ENCODE assay signal across 25 mouse cellular contexts in the genomic region with DNA sequence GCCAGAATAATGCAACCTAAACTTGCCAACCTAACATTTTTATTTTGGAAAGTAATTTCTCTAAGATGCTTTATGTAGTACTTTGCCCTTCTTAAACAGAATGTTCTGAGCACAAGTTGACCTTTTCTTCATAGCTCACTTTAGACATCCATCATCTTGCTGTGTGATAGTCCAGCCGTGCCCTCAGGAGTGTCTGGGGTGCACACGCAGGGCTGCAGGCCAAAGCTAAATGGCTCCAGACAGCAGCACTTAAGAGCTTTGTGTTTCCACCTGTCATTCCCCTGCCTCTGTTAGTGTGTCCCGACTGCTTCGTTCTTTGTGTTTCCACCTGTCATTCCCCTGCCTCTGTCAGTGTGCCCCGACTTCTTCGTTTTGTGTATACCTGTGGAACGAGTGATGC. TPM values are rescaled to one million over a fixed set of nuclear protein-coding genes. Genes with fewer than 3 reads are reported as not detected.
DNase-seq lines count a peak whose midpoint lies in the region; ATAC-seq and TF ChIP-seq lines count a peak whose summit lies in the region.
"Had no signal": no experiment of that assay in that cellular context is flagged by ENCODE, and none has a peak within 500 bp of the region (broad histone marks: within the 10 kb centered on the region; RNA-seq: fewer than 3 reads in every experiment).

No protein-coding gene starts in this region.

- ATAC-seq in liver, embryonic 11.5 days (replicated peaks; ENCODE audit: low FRiP score) = no peak
- ATAC-seq in stomach, postnatal 0 days (ENCODE audit: low FRiP score, low TSS enrichment) = no peak; the same call in 1 of the 2 replicates
- no peak for ATAC-seq in erythroid progenitor cell, adult 5-6 weeks (replicated peaks; ENCODE audit: low FRiP score, poor library complexity, severe bottlenecking)
- ATAC-seq: forebrain, embryonic 14.5 days; hindbrain, postnatal 0 days had no signal

- H3K9ac ChIP-seq in liver, adult 2 months (ENCODE audit: low read depth, low read length) = peak overlapping the region; percentile 66
- no peak overlapping the region for H3K9ac ChIP-seq in liver, embryonic 11.5 days (ENCODE audit: low read depth, low read length)
- H3K9ac ChIP-seq in stomach, postnatal 0 days (ENCODE audit: low read length) = no peak overlapping the region
- H3K9ac ChIP-seq: embryonic facial prominence, embryonic 13.5 days; hindbrain, embryonic 13.5 days had no signal

- DNase-seq in adrenal gland, postnatal 14 days = peak; percentile 14
- DNase-seq in adrenal gland, adult 18-20 months (ENCODE audit: low spot score in 2 of 2) = no peak
- no peak for DNase-seq in liver, adult 2 months (ENCODE audit: extremely low read depth, low read depth, low spot score)
- DNase-seq in liver, embryonic 11.5 days (ENCODE audit: low spot score) = no peak
- DNase-seq in stomach, postnatal 0 days (ENCODE audit: low spot score) = no peak
- no peak for DNase-seq in kidney, postnatal 14 days
- DNase-seq: cerebellum, adult 11-12 months; cerebellum, adult 9-10 months; cerebellum, postnatal 36 days; gastrocnemius, adult 2 months; gastrocnemius, postnatal 25 days; heart, postnatal 4 days had no signal

- H3K4me1 ChIP-seq in liver, adult 2 months (ENCODE audit: control insufficient read depth, insufficient read depth, low read length) = peaks cover 20% of the 10 kb centered on the region
- H3K4me1 ChIP-seq in liver, embryonic 11.5 days (replicated peaks; ENCODE audit: control insufficient read depth, insufficient read depth, low read length) = no peaks in the 10 kb centered on the region
- peaks cover 10% of the 10 kb centered on the region; the same call in 1 of the 2 replicates for H3K4me1 ChIP-seq in embryonic fibroblast, embryonic 13.5 days (ENCODE audit: control insufficient read depth, insufficient read depth, low read length)
- H3K4me1 ChIP-seq in stomach, postnatal 0 days (replicated peaks; ENCODE audit: control insufficient read depth, insufficient read depth) = no peaks in the 10 kb centered on the region

- no peak for TF ChIP-seq EP300 in stomach, postnatal 0 days (optimal IDR thresholded peaks at IDR 0.05)

- no peaks in the 10 kb centered on the region for H3K36me3 ChIP-seq in liver, adult 2 months (ENCODE audit: control insufficient read depth, insufficient read depth, low read length)
- no peaks in the 10 kb centered on the region for H3K36me3 ChIP-seq in liver, embryonic 11.5 days (ENCODE audit: control insufficient read depth, insufficient read depth, low read length)
- H3K36me3 ChIP-seq in stomach, postnatal 0 days (ENCODE audit: control insufficient read depth, insufficient read depth, low read length) = no peaks in the 10 kb centered on the region
- H3K36me3 ChIP-seq: embryonic facial prominence, embryonic 13.5 days; forebrain, embryonic 10.5 days; heart, embryonic 10.5 days; hindbrain, embryonic 13.5 days had no signal

- H3K4me3 ChIP-seq in liver, adult 2 months (ENCODE audit: insufficient read depth, low read depth, low read length) = no peak overlapping the region
- no peak overlapping the region for H3K4me3 ChIP-seq in liver, embryonic 11.5 days (ENCODE audit: low read depth, low read length)
- H3K4me3 ChIP-seq in embryonic fibroblast, embryonic 13.5 days (ENCODE audit: insufficient read depth, low read length) = no peak overlapping the region
- no peak overlapping the region for H3K4me3 ChIP-seq in stomach, postnatal 0 days (ENCODE audit: low read depth, low read length)
- H3K4me3 ChIP-seq: embryonic facial prominence, embryonic 13.5 days; forebrain, embryonic 10.5 days; gastrocnemius, adult 2 months; heart, embryonic 10.5 days; hindbrain, embryonic 13.5 days had no signal

- H3K27ac ChIP-seq in liver, adult 2 months (replicated peaks; ENCODE audit: insufficient read depth, low read depth, low read length) = peak overlapping the region; percentile 87
- H3K27ac ChIP-seq in liver, embryonic 11.5 days (ENCODE audit: low read depth, low read length) = no peak overlapping the region
- H3K27ac ChIP-seq in embryonic fibroblast, embryonic 13.5 days (ENCODE audit: insufficient read depth, low read length) = peak overlapping the region; percentile 50; the same call in 1 of the 2 replicates
- H3K27ac ChIP-seq in stomach, postnatal 0 days (replicated peaks) = peak overlapping the region; percentile 35; the same call in 1 of the 2 replicates
- H3K27ac ChIP-seq: embryonic facial prominence, embryonic 13.5 days; forebrain, embryonic 10.5 days; gastrocnemius, adult 2 months; heart, embryonic 10.5 days; hindbrain, embryonic 13.5 days; hindbrain, postnatal 0 days had no signal

- no peaks in the 10 kb centered on the region for H3K27me3 ChIP-seq in liver, adult 2 months (ENCODE audit: control insufficient read depth, insufficient read depth, low read length)
- H3K27me3 ChIP-seq in liver, embryonic 11.5 days (replicated peaks; ENCODE audit: control insufficient read depth, insufficient read depth, low read length) = no peaks in the 10 kb centered on the region
- no peaks in the 10 kb centered on the region for H3K27me3 ChIP-seq in stomach, postnatal 0 days (ENCODE audit: control insufficient read depth, insufficient read depth, low read length)
- H3K27me3 ChIP-seq: CH12.LX; embryonic facial prominence, embryonic 13.5 days; hindbrain, embryonic 13.5 days had no signal

- 76% methylated on average over 7 of the region's 7 CpGs for WGBS in liver, adult 2 months
- WGBS in liver, embryonic 11.5 days = 73% methylated on average over 7 of the region's 7 CpGs
- WGBS in stomach, postnatal 0 days = 28% methylated on average over 7 of the region's 7 CpGs

- TF ChIP-seq CTCF in liver, adult 2 months (IDR thresholded peaks at IDR 0.05; ENCODE audit: low read depth, low read length) = no peak
- TF ChIP-seq CTCF in embryonic fibroblast, embryonic 13.5 days (IDR thresholded peaks at IDR 0.05; ENCODE audit: borderline replicate concordance, insufficient read depth, low read length) = no peak
- no peak for TF ChIP-seq CTCF in stomach, postnatal 0 days (IDR thresholded peaks at IDR 0.05; ENCODE audit: low read depth)

- TF ChIP-seq POLR2A in liver, adult 2 months (IDR thresholded peaks at IDR 0.05; ENCODE audit: extremely low read depth, insufficient read depth, low read length) = no peak
- TF ChIP-seq POLR2A in embryonic fibroblast, embryonic 13.5 days (IDR thresholded peaks at IDR 0.05; ENCODE audit: low read depth, low read length) = no peak

- no peaks in the 10 kb centered on the region for H3K9me3 ChIP-seq in liver, embryonic 11.5 days (ENCODE audit: control insufficient read depth, low read length)
- H3K9me3 ChIP-seq in stomach, postnatal 0 days (ENCODE audit: control insufficient read depth, low read length) = no peaks in the 10 kb centered on the region
- H3K9me3 ChIP-seq: embryonic facial prominence, embryonic 13.5 days; forebrain, embryonic 10.5 days; heart, embryonic 10.5 days; hindbrain, embryonic 13.5 days had no signal

- H3K4me2 ChIP-seq in liver, embryonic 11.5 days = no peak overlapping the region
- H3K4me2 ChIP-seq in stomach, postnatal 0 days (replicated peaks; ENCODE audit: low read depth) = no peak overlapping the region
- H3K4me2 ChIP-seq: embryonic facial prominence, embryonic 13.5 days; hindbrain, embryonic 13.5 days had no signal

- no peaks in the 10 kb centered on the region for H3K79me2 ChIP-seq in liver, adult 2 months (ENCODE audit: control insufficient read depth, insufficient read depth, low read length)

RNA-seq across cellular contexts. Expression of gene Uox, which starts 2.9 kb away (rescaled TPM):
- 4.5 and 109 TPM in 2 replicates for total RNA-seq in adrenal gland, postnatal 14 days (2021)
- under 1 TPM in 1 of 2 experiments, not detected in 1; 0.53 TPM for total RNA-seq in adrenal gland, adult 18-20 months (2021)
- 1,668 and 2,080 TPM in 2 replicates for total RNA-seq in liver, adult 2 months (2014; rRNA removed)
- polyA plus RNA-seq in liver, adult 2 months (2012; rRNA removed) = 512 and 535 TPM in 2 replicates
- 0.34 and 0.55 TPM in 2 replicates for polyA plus RNA-seq in liver, embryonic 11.5 days (2014; fragmentation: Nextera tagmentation; extraction: Ambion mirVana)
- polyA plus RNA-seq in embryonic fibroblast, embryonic 13.5 days (2011; ENCODE audit: insufficient read length, low read depth, missing spikeins) = not detected in 2 replicates
- polyA plus RNA-seq in stomach, postnatal 0 days (2015; fragmentation: Nextera tagmentation; extraction: Ambion mirVana) = 0.25 and 0.29 TPM in 2 replicates
- total RNA-seq in erythroid progenitor cell, adult 5-6 weeks (2015; ENCODE audit: low replicate concordance) = not detected in 2 replicates
- total RNA-seq in erythroid progenitor cell, adult 5-6 weeks (2017; ENCODE audit: low replicate concordance) = not detected in 2 replicates
- total RNA-seq: CH12.LX; gastrocnemius, adult 2 months; gastrocnemius, postnatal 25 days; granulocyte monocyte progenitor cell, adult 5-6 weeks; heart, postnatal 10 days; heart, postnatal 4 days had no signal
- polyA plus RNA-seq: forebrain, embryonic 10.5 days; forebrain, embryonic 14.5 days; heart, embryonic 10.5 days; heart, embryonic 14.5 days; hindbrain, embryonic 13.5 days; intestine, embryonic 14.5 days had no signal

RNA-seq across cellular contexts. Expression of gene Rpf1, which starts 46.1 kb away (rescaled TPM):
- total RNA-seq in adrenal gland, postnatal 14 days (2021) = 29.9 and 37.0 TPM in 2 replicates
- 10 to 100 TPM; 23.4 to 28.9 TPM for total RNA-seq in adrenal gland, adult 18-20 months (2021)
- total RNA-seq in liver, adult 2 months (2014; rRNA removed) = 22.0 and 25.0 TPM in 2 replicates
- polyA plus RNA-seq in liver, adult 2 months (2012; rRNA removed) = 5.3 and 6.3 TPM in 2 replicates
- polyA plus RNA-seq in liver, embryonic 11.5 days (2014; fragmentation: Nextera tagmentation; extraction: Ambion mirVana) = 74.7 and 77.6 TPM in 2 replicates
- polyA plus RNA-seq in embryonic fibroblast, embryonic 13.5 days (2011; ENCODE audit: insufficient read length, low read depth, missing spikeins) = 27.2 and 33.7 TPM in 2 replicates
- 30.8 and 31.2 TPM in 2 replicates for polyA plus RNA-seq in stomach, postnatal 0 days (2015; fragmentation: Nextera tagmentation; extraction: Ambion mirVana)
- total RNA-seq in erythroid progenitor cell, adult 5-6 weeks (2015; ENCODE audit: low replicate concordance) = 28.1 and 44.0 TPM in 2 replicates
- 23.9 and 25.3 TPM in 2 replicates for total RNA-seq in erythroid progenitor cell, adult 5-6 weeks (2017; ENCODE audit: low replicate concordance)

RNA-seq across cellular contexts. Expression of gene Dnase2b, which starts 48.0 kb away (rescaled TPM):
- total RNA-seq in adrenal gland, postnatal 14 days (2021) = 1.3 TPM in 1 of 2 replicates, not detected in the other
- total RNA-seq in adrenal gland, adult 18-20 months (2021) = not detected
- 11.0 and 15.6 TPM in 2 replicates for total RNA-seq in liver, adult 2 months (2014; rRNA removed)
- polyA plus RNA-seq in liver, adult 2 months (2012; rRNA removed) = 6.2 and 6.6 TPM in 2 replicates
- polyA plus RNA-seq in liver, embryonic 11.5 days (2014; fragmentation: Nextera tagmentation; extraction: Ambion mirVana) = 0.09 and 0.11 TPM in 2 replicates
- polyA plus RNA-seq in embryonic fibroblast, embryonic 13.5 days (2011; ENCODE audit: insufficient read length, low read depth, missing spikeins) = not detected in 2 replicates
- polyA plus RNA-seq in stomach, postnatal 0 days (2015; fragmentation: Nextera tagmentation; extraction: Ambion mirVana) = not detected in 2 replicates
- total RNA-seq in erythroid progenitor cell, adult 5-6 weeks (2015; ENCODE audit: low replicate concordance) = not detected in 2 replicates
- not detected in 2 replicates for total RNA-seq in erythroid progenitor cell, adult 5-6 weeks (2017; ENCODE audit: low replicate concordance)
- total RNA-seq: CH12.LX; gastrocnemius, postnatal 25 days; granulocyte monocyte progenitor cell, adult 5-6 weeks; heart, postnatal 10 days; heart, postnatal 4 days; hindbrain, postnatal 0 days had no signal
- polyA plus RNA-seq: forebrain, embryonic 10.5 days; forebrain, embryonic 14.5 days; heart, embryonic 10.5 days; heart, embryonic 14.5 days; hindbrain, embryonic 13.5 days; hindbrain, postnatal 0 days; intestine, embryonic 14.5 days had no signal
